Mouse (Mus musculus): ENCODE results near the gene Nfkbia. TPM values are rescaled to one million over a fixed set of nuclear protein-coding genes. Genes with fewer than 3 reads are reported as not detected.

Gene Nfkbia
- polyA plus RNA-seq (2017; shearing (Covaris generic)): 895 TPM

GRCm38 (mm10) chr12:55492184-55492898 is at the start of gene Nfkbia:
Gene Nfkbia (minus strand): TSS chr12:55492647.

Other genes with a start within 250 kb of the Nfkbia start
- 9.9 TPM for gene 1110008L16Rik, start 193.1 kb downstream of the Nfkbia start, polyA plus RNA-seq (2017; shearing (Covaris generic))
- gene Ppp2r3c, start 189.6 kb downstream of the Nfkbia start, polyA plus RNA-seq (2017; shearing (Covaris generic)): 18.3 TPM
- 296 TPM for gene Psma6, start 108.4 kb downstream of the Nfkbia start, polyA plus RNA-seq (2017; shearing (Covaris generic))
- gene Aldoart2, start 72.6 kb upstream of the Nfkbia start, polyA plus RNA-seq (2017; shearing (Covaris generic)): not detected
- not detected for gene Insm2, start 106.8 kb upstream of the Nfkbia start, polyA plus RNA-seq (2017; shearing (Covaris generic))